Mouse (Mus musculus) heart, embryonic 16.5 days (tissue): Measurements from ENCODE around the gene Crb3. TPM values are rescaled to one million over a fixed set of nuclear protein-coding genes. Genes with fewer than 3 reads are reported as not detected.

Experiments
- ATAC-seq: fragments of 200-750 bp; cut with Nextera tagmentation; replicated peaks from 2 replicates; pipeline ENCODE4 v1.8.0; 2017; ENCODE audit warnings: moderate number of reproducible peaks; ENCODE audit not compliant: insufficient read depth, low FRiP score; ENCODE audit errors: extremely low read depth
- H3K27ac ChIP-seq: fragments of 300-500 bp; sonication (generic); 2 replicates; pipeline ENCODE4 v1.5.1; 2014; ENCODE audit warnings: mild to moderate bottlenecking, low read length, control low read depth, moderate library complexity
- H3K27me3 ChIP-seq: fragments of 300-500 bp; sonication (generic); 2 replicates; pipeline ENCODE4 v1.6.1; 2014; ENCODE audit warnings: low read length, mixed read lengths; ENCODE audit not compliant: control insufficient read depth, insufficient read depth
- H3K36me3 ChIP-seq: fragments of 300-500 bp; sonication (generic); 2 replicates; pipeline ENCODE4 v1.6.1; 2014; ENCODE audit not compliant: control insufficient read depth, insufficient read depth
- H3K4me1 ChIP-seq: fragments of 300-500 bp; sonication (generic); 2 replicates; pipeline ENCODE4 v1.6.1; 2014; ENCODE audit warnings: low read length, mixed read lengths; ENCODE audit not compliant: control insufficient read depth, insufficient read depth
- H3K4me2 ChIP-seq: fragments of 300-500 bp; sonication (generic); 2 replicates; pipeline ENCODE4 v1.6.1; 2014; ENCODE audit warnings: low read depth, mild to moderate bottlenecking, control low read depth, low read length
- H3K4me3 ChIP-seq: fragments of 300-500 bp; sonication (generic); 2 replicates; pipeline ENCODE4 v1.5.1; 2014; ENCODE audit warnings: mild to moderate bottlenecking, control low read depth, low read length
- H3K9ac ChIP-seq: fragments of 300-500 bp; sonication (generic); 2 replicates; pipeline ENCODE4 v1.6.1; 2014; ENCODE audit warnings: low read length, control low read depth
- H3K9me3 ChIP-seq: fragments of 300-500 bp; sonication (generic); replicated peaks from 2 replicates; pipeline ENCODE4 v1.6.1; 2016; ENCODE audit warnings: low read length; ENCODE audit not compliant: control insufficient read depth
- WGBS: fragments of 180-500 bp; shearing (Covaris S2); extraction: QIAGEN DNeasy Blood & Tissue Kit; methylation state at CpG from one replicate; pipeline ENCODE4 v1.1.7; 2014; 5-methylcytosine and 5-hydroxymethylcytosine counted together
- polyA plus RNA-seq: library from polyadenylated mRNA; unstranded; fragments of >200 nt; fragmentation: Nextera tagmentation; extraction: Ambion mirVana; gene quantifications from 2 replicates; pipeline ENCODE4 v1.2.1, GENCODE M21; 2015

The Crb3 gene
- polyA plus RNA-seq, 1 experiment from 2014 or later: 1.1 TPM

DNA sequence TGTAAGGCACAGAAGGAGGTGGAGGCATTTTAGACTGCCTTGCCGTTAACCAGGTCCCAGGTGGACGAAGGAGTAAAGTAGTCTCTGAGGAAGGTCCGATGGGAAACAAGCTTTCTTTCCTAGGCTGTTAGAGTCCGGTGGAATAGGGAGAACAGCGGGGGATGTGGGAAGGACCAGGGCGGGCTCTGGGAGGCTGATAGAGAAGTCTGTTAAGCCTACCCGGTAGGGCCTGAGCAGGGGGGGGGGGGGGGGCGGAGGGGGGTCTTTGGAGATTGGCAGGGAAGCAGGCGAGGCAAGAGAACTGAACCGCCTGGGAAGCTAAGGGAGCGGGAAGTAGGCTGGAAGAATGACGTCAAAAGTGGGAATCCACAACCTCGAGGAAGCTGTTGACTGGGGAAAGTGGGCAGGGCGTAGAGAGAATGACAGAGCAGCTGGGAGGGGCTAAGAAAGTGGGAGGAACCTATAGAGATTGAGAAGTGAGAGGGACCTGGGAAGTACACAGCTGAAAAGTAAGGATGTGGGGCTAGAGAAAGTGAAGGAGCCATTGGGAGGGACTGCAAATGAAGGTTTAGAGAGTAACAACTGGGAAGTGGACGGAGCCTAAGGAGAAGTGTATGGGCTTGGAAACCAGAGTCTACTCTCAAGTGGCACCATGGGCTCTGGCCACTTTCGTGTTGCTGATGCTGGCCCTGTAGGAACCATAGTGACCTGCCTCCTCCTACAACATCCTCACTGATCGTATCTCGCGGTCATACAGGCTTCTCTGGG lies 37.1 kb downstream of the Crb3 start:
- Histone ChIP-seq H3K36me3 (no peaks in the 10 kb centered on the region), H3K27me3 (no peaks in the 10 kb centered on the region), H3K9ac (no peak overlapping the region), H3K27ac (no peak overlapping the region), H3K9me3 (no peaks in the 10 kb centered on the region), H3K4me2 (peak overlapping the region; percentile 51), H3K4me3 (peak overlapping the region; percentile 25), H3K4me1 (no peaks in the 10 kb centered on the region)
- WGBS: 2% methylated on average over 18 of the region's 19 CpGs
- peak; percentile 80 for ATAC-seq

DNA sequence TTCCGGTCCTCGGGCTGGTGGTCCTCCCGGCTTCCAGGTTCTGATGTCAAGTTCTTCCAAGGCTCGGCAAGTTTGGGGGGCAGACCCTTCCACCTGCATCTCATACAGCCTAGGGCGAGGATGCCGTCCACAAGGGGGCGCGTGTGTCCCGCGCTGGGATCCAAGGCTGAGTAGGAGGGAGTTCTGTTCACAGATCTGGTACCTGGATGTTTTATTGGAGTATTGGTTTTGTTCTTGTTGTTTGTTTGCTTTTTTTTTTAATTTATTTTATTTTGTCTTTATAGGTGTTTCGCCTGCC lies 37.7 kb downstream of the Crb3 start:
- ATAC-seq: peak; percentile 70
- H3K9ac ChIP-seq: no peak overlapping the region
- no peaks in the 10 kb centered on the region for H3K4me1 ChIP-seq
- H3K27ac ChIP-seq: no peak overlapping the region
- peak overlapping the region; percentile 51 for H3K4me2 ChIP-seq
- no peaks in the 10 kb centered on the region for H3K36me3 ChIP-seq
- H3K9me3 ChIP-seq: no peaks in the 10 kb centered on the region
- H3K27me3 ChIP-seq: no peaks in the 10 kb centered on the region
- H3K4me3 ChIP-seq: peak overlapping the region; percentile 25
- 1% methylated on average over 11 of the region's 11 CpGs for WGBS

DNA sequence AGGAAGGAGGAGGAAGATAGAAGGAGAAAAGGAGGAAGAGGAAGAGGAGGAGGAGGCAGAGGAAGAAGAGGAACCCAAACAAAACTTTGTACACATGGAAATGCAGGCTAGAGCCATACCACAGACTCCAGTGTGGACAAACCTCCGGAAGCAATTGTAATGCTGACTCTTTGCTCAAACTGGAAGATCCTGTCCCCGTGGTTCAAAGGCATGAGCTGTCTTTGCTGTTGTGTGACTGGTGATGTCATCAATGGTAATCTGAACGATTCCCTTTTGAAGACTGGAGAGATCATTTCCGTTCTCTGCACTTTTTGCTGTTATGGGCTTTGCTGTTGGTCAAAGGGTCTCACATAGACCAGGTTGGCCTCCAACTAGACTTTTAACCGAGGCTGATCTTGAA lies 39.4 kb downstream of the Crb3 start:
- Histone ChIP-seq H3K9ac (no peak overlapping the region), H3K4me3 (no peak overlapping the region), H3K27me3 (no peaks in the 10 kb centered on the region), H3K27ac (no peak overlapping the region), H3K4me2 (no peak overlapping the region), H3K4me1 (no peaks in the 10 kb centered on the region), H3K9me3 (no peaks in the 10 kb centered on the region), H3K36me3 (no peaks in the 10 kb centered on the region)
- ATAC-seq: no peak
- WGBS: 67% methylated on average over 5 of the region's 5 CpGs

DNA sequence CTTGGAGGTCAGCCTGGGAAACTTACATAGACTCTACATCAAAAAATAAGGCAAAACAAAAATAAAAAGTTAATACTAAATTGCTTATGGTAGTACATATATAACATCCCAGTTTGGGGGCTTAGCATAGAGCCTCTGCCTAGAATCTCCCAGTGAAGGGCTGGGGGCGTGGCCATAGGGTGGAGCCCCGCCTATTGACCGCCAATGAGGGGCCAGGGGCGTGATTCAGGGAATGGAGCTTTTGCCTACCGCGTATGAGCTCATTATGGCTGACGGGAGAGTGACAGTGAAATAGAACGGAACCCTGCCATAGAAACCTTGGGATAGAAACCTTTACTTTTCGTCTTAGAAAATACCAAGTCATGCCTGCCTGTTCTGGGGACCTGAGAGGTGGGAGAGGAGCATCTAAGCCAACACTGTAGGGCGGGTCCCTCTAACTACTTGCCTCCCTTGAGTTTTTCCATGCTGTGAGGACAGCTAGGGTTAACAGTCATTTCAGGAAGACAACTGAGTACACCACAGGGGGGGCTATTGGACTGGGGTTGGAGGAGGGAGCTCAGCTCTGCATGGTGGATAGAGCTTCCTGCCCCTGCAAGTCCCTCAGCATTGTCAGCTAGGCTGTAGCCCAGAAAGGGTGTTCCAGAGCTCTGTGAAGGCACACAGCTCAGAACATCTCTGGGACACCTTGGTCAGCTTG lies 40.9 kb downstream of the Crb3 start:
- 0 out of 2 replicates have a peak overlapping the region, but pooled peaks have one; percentile 4 for H3K4me2 ChIP-seq
- H3K9me3 ChIP-seq: no peaks in the 10 kb centered on the region
- H3K4me1 ChIP-seq: peaks cover 6% of the 10 kb centered on the region
- H3K27me3 ChIP-seq: no peaks in the 10 kb centered on the region
- WGBS: 5% methylated on average over 10 of the region's 10 CpGs
- no peak overlapping the region for H3K4me3 ChIP-seq
- no peak overlapping the region for H3K9ac ChIP-seq
- H3K36me3 ChIP-seq: no peaks in the 10 kb centered on the region
- H3K27ac ChIP-seq: no peak overlapping the region
- no peak for ATAC-seq

DNA sequence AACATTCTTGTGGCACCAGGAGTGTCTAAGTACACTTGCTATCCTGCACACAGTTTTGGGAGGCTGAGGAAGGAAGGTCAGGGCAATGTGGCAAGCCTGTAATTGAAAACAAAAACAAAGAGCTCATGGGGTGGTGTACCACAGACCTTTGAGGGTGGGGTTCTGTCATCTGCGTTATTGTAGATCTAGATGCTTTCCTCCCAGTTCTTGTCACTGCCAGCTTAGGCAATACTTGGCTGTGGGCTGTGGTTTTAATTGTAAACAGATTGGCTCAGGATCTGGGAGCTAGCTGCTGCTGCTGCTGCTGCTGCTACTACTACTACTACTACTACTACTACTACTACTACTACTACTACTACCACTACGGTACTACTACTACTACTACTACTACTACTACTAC lies 43.4 kb downstream of the Crb3 start:
- H3K4me1 ChIP-seq: peaks cover 10% of the 10 kb centered on the region
- no peak for ATAC-seq
- no peaks in the 10 kb centered on the region for H3K9me3 ChIP-seq
- H3K27ac ChIP-seq: no peak overlapping the region
- H3K36me3 ChIP-seq: no peaks in the 10 kb centered on the region
- H3K9ac ChIP-seq: no peak overlapping the region
- H3K4me2 ChIP-seq: no peak overlapping the region
- no peaks in the 10 kb centered on the region for H3K27me3 ChIP-seq
- H3K4me3 ChIP-seq: no peak overlapping the region
- 70% methylated on average over 2 of the region's 2 CpGs for WGBS

DNA sequence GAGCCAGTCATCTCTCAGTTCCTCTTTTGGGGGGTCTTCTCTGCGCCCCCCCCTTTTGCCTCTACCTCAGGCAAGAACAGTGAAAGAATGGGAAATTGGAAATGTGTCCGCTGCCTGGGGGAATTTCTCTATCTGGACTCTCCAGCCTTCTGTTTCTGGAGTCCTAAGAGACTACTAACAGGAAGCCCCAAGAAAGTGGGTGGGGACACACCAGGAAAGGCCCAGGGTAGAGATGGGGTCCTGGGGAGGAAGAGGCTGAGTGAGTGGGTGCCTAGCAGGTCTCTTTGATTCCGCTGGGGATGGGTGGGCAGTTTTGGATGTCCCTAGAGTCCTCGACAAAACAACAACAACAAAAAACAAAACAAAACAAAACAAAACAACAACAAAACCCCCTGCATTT lies 45.6 kb downstream of the Crb3 start:
- no peak for ATAC-seq
- Histone ChIP-seq H3K36me3 (no peaks in the 10 kb centered on the region), H3K27me3 (no peaks in the 10 kb centered on the region), H3K9ac (peak overlapping the region; percentile 47; the same call in 1 of the 2 replicates), H3K4me3 (peak overlapping the region; percentile 75), H3K27ac (no peak overlapping the region), H3K9me3 (no peaks in the 10 kb centered on the region), H3K4me2 (peak overlapping the region; percentile 97), H3K4me1 (peaks cover 10% of the 10 kb centered on the region)
- WGBS: 44% methylated on average over 4 of the region's 4 CpGs

DNA sequence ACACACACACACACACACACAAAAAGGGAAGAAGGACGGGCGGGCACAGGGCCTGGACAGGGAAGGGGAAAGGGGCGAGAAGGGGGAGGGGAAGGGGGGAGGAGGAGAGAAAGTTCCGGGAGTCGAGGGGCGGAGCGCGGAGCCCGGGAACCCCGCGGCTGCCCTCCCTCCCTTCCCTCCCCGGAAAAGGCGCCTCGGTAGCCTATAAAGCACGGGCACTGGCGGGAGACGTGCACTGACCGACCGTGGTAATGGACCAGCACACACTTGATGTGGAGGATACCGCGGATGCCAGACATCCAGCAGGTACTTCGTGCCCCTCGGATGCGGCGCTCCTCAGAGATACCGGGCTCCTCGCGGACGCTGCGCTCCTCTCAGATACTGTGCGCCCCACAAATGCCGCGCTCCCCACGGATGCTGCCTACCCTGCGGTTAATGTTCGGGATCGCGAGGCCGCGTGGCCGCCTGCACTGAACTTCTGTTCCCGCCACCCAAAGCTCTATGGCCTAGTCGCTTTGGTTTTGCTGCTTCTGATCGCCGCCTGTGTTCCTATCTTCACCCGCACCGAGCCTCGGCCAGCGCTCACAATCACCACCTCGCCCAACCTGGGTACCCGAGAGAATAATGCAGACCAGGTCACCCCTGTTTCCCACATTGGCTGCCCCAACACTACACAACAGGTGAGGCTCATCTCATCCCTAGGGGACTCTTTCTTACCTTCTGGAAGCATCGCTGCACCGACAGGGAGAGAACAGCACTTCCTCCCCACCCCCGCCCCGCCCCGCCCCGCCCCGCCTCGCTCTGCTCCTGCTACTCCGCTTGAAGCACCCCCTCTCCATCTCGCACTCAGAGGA lies 46.5 kb downstream of the Crb3 start, which contains the start of gene Tnfsf9:
Gene Tnfsf9 (plus strand): TSS at position 145 of the 854 bp plus-strand sequence.
- peak within 1 kb of the TSS; percentile 80 for H3K9ac ChIP-seq
- peak within 1 kb of the TSS; percentile 97 for H3K4me2 ChIP-seq
- no peak within 1 kb of the TSS for H3K27ac ChIP-seq
- peak; percentile 77 for ATAC-seq
- H3K4me3 ChIP-seq: peak within 1 kb of the TSS; percentile 75
- H3K36me3 ChIP-seq: no peaks in the 10 kb centered on the region
- no peaks in the 10 kb centered on the region for H3K27me3 ChIP-seq
- no peaks in the 10 kb centered on the region for H3K9me3 ChIP-seq
- WGBS: under 1% methylated on average over 55 of the region's 61 CpGs
- H3K4me1 ChIP-seq: peaks cover 10% of the 10 kb centered on the region

DNA sequence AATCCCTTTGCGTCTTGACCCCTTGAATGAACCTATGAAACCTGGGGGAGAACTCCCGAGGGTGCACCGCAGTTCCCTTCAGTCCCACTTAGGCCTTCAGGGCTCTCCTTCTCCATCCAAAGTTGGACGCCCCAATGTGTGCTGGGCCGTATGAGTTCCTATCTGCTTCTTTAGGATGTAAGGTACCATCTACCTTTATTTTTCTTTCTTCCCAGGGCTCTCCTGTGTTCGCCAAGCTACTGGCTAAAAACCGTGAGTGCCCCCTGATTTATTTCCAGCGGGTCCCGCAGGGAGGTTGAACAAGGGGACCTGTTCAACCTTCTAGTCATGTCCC lies 47.1 kb downstream of the Crb3 start:
- 20% methylated on average over 9 of the region's 9 CpGs for WGBS
- Histone ChIP-seq H3K36me3 (no peaks in the 10 kb centered on the region), H3K27me3 (no peaks in the 10 kb centered on the region), H3K27ac (no peak overlapping the region), H3K4me3 (peak overlapping the region; percentile 75), H3K4me2 (peak overlapping the region; percentile 97), H3K9me3 (no peaks in the 10 kb centered on the region), H3K9ac (peak overlapping the region; percentile 80; the same call in 1 of the 2 replicates), H3K4me1 (peaks cover 10% of the 10 kb centered on the region)
- ATAC-seq: no peak

DNA sequence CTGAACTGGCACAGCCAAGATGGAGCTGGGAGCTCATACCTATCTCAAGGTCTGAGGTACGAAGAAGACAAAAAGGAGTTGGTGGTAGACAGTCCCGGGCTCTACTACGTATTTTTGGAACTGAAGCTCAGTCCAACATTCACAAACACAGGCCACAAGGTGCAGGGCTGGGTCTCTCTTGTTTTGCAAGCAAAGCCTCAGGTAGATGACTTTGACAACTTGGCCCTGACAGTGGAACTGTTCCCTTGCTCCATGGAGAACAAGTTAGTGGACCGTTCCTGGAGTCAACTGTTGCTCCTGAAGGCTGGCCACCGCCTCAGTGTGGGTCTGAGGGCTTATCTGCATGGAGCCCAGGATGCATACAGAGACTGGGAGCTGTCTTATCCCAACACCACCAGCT lies 48.2 kb downstream of the Crb3 start:
- peaks cover 10% of the 10 kb centered on the region for H3K4me1 ChIP-seq
- H3K36me3 ChIP-seq: no peaks in the 10 kb centered on the region
- no peak overlapping the region for H3K27ac ChIP-seq
- 88% methylated on average over 5 of the region's 5 CpGs for WGBS
- H3K4me2 ChIP-seq: no peak overlapping the region
- H3K9ac ChIP-seq: no peak overlapping the region
- no peak for ATAC-seq
- H3K4me3 ChIP-seq: no peak overlapping the region
- no peaks in the 10 kb centered on the region for H3K9me3 ChIP-seq
- no peaks in the 10 kb centered on the region for H3K27me3 ChIP-seq
